Mouse (Mus musculus) intestine, embryonic 15.5 days (tissue): ENCODE measurements around the gene Shbg. TPM values are rescaled to one million over a fixed set of nuclear protein-coding genes. Genes with fewer than 3 reads are reported as not detected.
"Not testable (repeated sequence)": the region's sequence is repeated elsewhere in the genome, so short reads cannot be mapped to it uniquely, and the experiment has no call there.

Source experiments
- ATAC-seq: fragments of 200-750 bp; cut with Nextera tagmentation; 2 replicates; pipeline ENCODE4 v1.8.0; 2017; ENCODE audit warnings: moderate TSS enrichment, moderate library complexity
- H3K27ac ChIP-seq: fragments of 300-500 bp; sonication (generic); 2 replicates; pipeline ENCODE4 v1.5.1; 2015; ENCODE audit warnings: mild to moderate bottlenecking, inconsistent platforms
- H3K27me3 ChIP-seq: fragments of 300-500 bp; sonication (generic); replicated peaks from 2 replicates; pipeline ENCODE4 v1.6.1; 2015; ENCODE audit warnings: inconsistent platforms
- H3K36me3 ChIP-seq: fragments of 300-500 bp; sonication (generic); 2 replicates; pipeline ENCODE4 v1.6.1; 2015; ENCODE audit warnings: inconsistent platforms
- H3K4me1 ChIP-seq: fragments of 300-500 bp; sonication (generic); replicated peaks from 2 replicates; pipeline ENCODE4 v1.6.1; 2015; ENCODE audit warnings: inconsistent platforms
- H3K4me2 ChIP-seq: fragments of 300-500 bp; sonication (generic); replicated peaks from 2 replicates; pipeline ENCODE4 v1.6.1; 2015; ENCODE audit warnings: mild to moderate bottlenecking, inconsistent platforms
- H3K4me3 ChIP-seq: fragments of 300-500 bp; sonication (generic); replicated peaks from 2 replicates; pipeline ENCODE4 v1.5.1; 2015; ENCODE audit warnings: inconsistent platforms
- H3K9ac ChIP-seq: fragments of 300-500 bp; sonication (generic); 2 replicates; pipeline ENCODE4 v1.6.1; 2015; ENCODE audit warnings: inconsistent platforms
- H3K9me3 ChIP-seq: fragments of 300-500 bp; sonication (generic); 2 replicates; pipeline ENCODE4 v1.6.1; 2016; ENCODE audit warnings: inconsistent platforms
- WGBS: fragments of 180-500 bp; shearing (Covaris S2); methylation state at CpG from one replicate; pipeline ENCODE4 v1.1.7; 2015; 5-methylcytosine and 5-hydroxymethylcytosine counted together
- polyA plus RNA-seq: library from polyadenylated mRNA; unstranded; fragments of >200 nt; fragmentation: Nextera tagmentation; extraction: Ambion mirVana; gene quantifications from 2 replicates; pipeline ENCODE4 v1.2.1, GENCODE M21; 2015

Shbg gene
- polyA plus RNA-seq, 1 experiment from 2014 or later, result 0.43 TPM

DNA sequence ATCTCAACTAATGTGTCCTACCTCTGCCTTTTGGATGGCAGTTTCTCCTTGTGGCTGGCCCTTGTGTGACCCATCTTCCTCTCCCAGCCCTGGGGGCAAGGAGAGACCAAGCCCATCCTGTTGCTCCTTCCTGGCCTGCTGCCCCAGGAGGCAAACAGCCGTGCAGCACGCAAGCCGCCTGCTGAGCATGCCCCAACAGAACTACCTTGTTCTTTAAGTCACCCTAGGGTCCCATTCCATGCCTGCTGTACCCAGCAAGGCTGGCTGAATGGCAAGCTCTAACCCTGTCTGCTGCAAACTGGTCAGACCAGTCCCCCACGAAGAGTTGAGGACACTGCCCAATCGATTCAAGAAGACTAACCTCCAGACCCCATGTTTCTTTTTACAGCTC is 38.4 kb upstream of the Shbg start:
- peaks cover 12% of the 10 kb centered on the region for H3K4me1 ChIP-seq
- no peaks in the 10 kb centered on the region for H3K27me3 ChIP-seq
- no peak overlapping the region for H3K4me2 ChIP-seq
- H3K36me3 ChIP-seq, result peaks cover 37% of the 10 kb centered on the region
- H3K9ac ChIP-seq, result no peak overlapping the region
- H3K9me3 ChIP-seq, result no peaks in the 10 kb centered on the region
- ATAC-seq, result no peak
- WGBS, result 86% methylated on average over 5 of the region's 5 CpGs
- no peak overlapping the region for H3K4me3 ChIP-seq
- no peak overlapping the region for H3K27ac ChIP-seq

DNA sequence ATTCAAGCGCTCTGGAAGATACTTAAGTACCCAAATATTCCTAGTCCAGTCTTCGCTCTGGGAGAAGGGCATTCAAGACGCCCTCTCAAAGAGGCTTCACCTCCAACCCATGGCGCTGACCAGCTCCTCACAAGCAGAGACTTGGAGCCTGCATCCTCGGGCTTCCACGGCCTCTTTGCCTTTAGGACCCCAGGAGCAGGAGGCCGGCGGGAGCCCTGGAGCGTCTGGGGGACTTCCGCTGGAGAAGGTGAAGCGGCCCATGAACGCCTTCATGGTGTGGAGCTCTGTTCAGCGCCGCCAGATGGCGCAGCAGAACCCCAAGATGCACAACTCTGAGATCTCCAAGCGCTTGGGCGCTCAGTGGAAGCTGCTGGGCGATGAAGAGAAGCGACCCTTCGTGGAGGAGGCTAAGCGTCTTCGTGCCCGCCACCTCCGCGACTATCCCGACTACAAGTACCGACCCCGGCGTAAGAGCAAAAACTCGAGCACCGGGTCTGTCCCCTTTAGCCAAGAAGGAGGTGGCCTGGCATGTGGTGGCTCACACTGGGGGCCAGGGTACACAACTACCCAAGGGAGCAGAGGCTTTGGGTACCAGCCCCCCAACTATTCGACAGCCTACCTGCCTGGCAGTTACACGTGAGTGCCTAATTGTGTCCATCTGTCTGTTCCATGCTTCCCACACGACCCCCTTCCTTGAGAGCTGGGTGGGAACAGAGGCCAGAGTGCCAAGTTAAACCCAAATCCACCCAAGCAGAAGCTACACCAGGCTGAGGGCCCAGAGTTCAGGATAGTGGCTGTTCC is 37.8 kb upstream of the Shbg start, which contains the start of gene Sox15:
Gene Sox15 (plus strand): TSS at position 51 of the 801 bp plus-strand sequence.
- 0 out of 2 replicates have a peak within 1 kb of the TSS, but pooled peaks have one; percentile 13 for H3K9ac ChIP-seq
- H3K27me3 ChIP-seq, result no peaks in the 10 kb centered on the region
- H3K4me2 ChIP-seq, result peak within 1 kb of the TSS; percentile 22; the same call in 1 of the 2 replicates
- H3K27ac ChIP-seq, result peak within 1 kb of the TSS; percentile 51
- peaks cover 43% of the 10 kb centered on the region for H3K36me3 ChIP-seq
- ATAC-seq, result peak; percentile 82
- peak within 1 kb of the TSS; percentile 3; the same call in 1 of the 2 replicates for H3K4me3 ChIP-seq
- no peaks in the 10 kb centered on the region for H3K9me3 ChIP-seq
- peaks cover 12% of the 10 kb centered on the region for H3K4me1 ChIP-seq
- 27% methylated on average over 34 of the region's 34 CpGs for WGBS

DNA sequence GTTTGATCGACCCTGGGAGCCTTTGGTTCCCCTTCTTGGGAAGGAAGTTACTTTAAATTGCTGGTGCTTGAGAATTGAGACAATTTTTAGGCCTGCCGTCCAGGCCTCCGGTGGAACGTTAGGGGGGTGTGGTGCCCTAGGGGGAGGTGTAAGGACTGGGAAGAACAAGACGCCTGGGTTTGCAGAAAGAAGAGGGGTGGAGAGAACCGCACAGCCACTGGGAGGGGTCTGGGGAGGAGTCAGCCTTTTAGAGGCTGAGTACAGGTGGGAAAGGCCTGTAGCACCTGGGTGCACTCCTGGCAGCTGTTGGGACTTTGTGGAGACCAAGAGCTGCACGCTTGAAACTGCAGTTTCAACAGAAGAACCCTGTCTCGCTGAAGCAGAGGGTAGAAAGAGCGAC is 37.1 kb upstream of the Shbg start:
- no peak for ATAC-seq
- WGBS, result 39% methylated on average over 9 of the region's 9 CpGs
- H3K9ac ChIP-seq, result 0 out of 2 replicates have a peak overlapping the region, but pooled peaks have one; percentile 13
- peak overlapping the region; percentile 51 for H3K27ac ChIP-seq
- no peaks in the 10 kb centered on the region for H3K9me3 ChIP-seq
- H3K27me3 ChIP-seq, result no peaks in the 10 kb centered on the region
- H3K4me1 ChIP-seq, result peaks cover 12% of the 10 kb centered on the region
- H3K4me2 ChIP-seq, result no peak overlapping the region
- no peak overlapping the region for H3K4me3 ChIP-seq
- peaks cover 47% of the 10 kb centered on the region for H3K36me3 ChIP-seq

DNA sequence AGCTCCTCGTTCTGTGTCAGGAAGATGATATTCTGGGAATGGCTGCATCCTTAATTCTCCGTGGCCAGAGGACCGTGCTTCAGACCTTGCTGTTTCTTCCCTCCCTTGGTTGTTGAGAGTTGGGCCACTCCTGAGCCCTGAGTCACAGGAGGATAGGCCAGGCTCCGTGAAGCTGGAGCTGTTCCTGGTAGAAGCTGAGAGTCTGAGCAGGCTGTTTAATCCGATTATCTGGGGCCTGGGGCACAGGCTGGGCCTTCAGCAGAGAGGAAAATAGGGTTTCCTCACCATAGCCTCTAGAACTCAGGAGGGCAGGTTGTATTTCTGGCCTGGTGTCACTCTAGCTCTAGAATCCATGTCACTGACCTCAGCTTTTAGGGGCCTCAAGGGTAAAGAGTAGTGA is 35.7 kb upstream of the Shbg start:
- 71% methylated on average over 5 of the region's 5 CpGs for WGBS
- ATAC-seq, result no peak
- H3K27ac ChIP-seq, result no peak overlapping the region
- no peak overlapping the region for H3K9ac ChIP-seq
- peaks cover 12% of the 10 kb centered on the region for H3K4me1 ChIP-seq
- H3K4me3 ChIP-seq, result no peak overlapping the region
- peaks cover 53% of the 10 kb centered on the region for H3K36me3 ChIP-seq
- H3K27me3 ChIP-seq, result no peaks in the 10 kb centered on the region
- H3K4me2 ChIP-seq, result no peak overlapping the region
- H3K9me3 ChIP-seq, result no peaks in the 10 kb centered on the region

DNA sequence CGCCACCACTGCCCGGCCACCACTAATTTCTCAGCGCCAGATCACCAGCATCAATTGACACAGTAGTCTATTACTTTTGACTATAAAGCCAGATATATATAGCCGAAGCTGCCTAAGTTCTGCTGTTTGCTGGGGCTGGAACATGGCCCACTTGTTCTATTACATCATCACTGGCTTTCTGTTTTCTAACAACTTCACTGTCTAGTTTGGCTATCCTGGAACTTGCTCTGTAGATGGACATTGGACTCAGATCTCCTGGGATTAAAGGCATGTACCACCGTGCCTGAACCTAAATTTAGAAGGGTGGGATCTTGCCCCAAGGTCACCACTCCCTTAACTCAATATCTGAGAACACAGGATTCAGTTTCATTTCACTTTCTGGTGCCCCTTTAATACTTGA is 28.2 kb upstream of the Shbg start:
- Histone ChIP-seq H3K4me1 (no peaks in the 10 kb centered on the region), H3K36me3 (peaks cover 63% of the 10 kb centered on the region), H3K27me3 (no peaks in the 10 kb centered on the region), H3K4me2 (no peak overlapping the region), H3K4me3 (no peak overlapping the region), H3K9me3 (no peaks in the 10 kb centered on the region), H3K27ac (no peak overlapping the region), H3K9ac (no peak overlapping the region)
- no peak for ATAC-seq
- 86% methylated on average over 5 of the region's 5 CpGs for WGBS

DNA sequence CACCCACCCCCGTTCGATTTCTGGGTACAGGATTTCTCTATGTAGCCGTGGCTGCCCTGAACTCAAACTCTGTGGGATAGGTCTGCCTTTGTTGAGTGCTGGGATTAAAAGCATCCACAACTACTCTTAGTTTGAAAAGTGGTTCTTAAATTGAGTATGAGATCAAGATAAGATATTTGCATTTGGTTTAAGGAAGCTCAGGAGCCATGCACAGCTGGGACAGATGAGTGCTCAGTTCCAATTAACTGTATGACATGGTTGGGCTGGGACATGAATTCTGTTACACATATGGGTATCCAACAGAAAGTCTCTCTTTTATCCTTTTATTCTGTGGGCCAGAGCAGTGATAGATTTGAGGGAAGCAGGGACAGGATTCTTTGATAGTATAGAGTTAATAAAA is 17.8 kb upstream of the Shbg start:
- H3K4me2 ChIP-seq, result no peak overlapping the region; the same call in 1 of the 2 replicates
- H3K9ac ChIP-seq, result no peak overlapping the region
- H3K4me3 ChIP-seq, result no peak overlapping the region
- H3K9me3 ChIP-seq, result no peaks in the 10 kb centered on the region
- WGBS, result 72% methylated on average over 3 of the region's 3 CpGs
- no peak overlapping the region for H3K27ac ChIP-seq
- H3K27me3 ChIP-seq, result no peaks in the 10 kb centered on the region
- peaks cover 5% of the 10 kb centered on the region; the same call in 1 of the 2 replicates for H3K36me3 ChIP-seq
- no peak for ATAC-seq
- peaks cover 5% of the 10 kb centered on the region; the same call in 1 of the 2 replicates for H3K4me1 ChIP-seq

DNA sequence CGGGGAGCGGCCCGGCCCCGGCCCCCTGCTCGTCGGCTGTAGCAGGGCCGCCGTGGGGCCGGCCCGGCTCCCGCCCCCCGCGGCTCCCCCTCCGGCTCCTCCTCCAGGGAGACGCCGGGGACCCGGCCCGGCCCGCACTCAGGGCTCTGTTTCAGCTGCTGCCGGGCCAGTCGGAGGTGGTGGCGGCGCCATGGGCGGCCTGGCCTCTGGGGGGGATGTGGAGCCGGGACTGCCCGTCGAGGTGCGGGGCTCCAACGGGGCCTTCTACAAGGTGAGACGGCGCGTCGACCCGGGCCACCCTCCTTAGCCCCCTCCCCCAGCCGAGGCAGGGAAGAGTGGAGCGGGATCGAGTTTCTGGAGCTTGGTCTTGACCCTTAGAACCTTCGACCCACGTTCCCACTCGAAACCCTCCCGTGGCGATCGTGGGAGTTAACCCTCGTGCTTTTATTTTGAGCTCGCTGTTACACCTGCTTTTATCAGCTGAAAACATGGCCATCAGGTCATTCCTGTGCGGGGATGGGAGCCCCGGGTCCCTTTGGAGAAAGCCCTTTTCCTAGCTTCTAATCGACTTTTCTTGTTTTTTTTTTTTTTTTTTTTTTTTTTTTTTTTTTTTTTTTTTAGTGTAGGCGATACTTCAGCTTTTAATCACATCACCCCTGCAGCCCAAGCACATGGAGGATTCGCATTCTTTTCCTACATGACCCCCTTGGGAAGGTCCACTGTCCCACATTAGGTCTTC is 15.6 kb upstream of the Shbg start:
- peak overlapping the region; percentile 96 for H3K9ac ChIP-seq
- peaks cover 5% of the 10 kb centered on the region; the same call in 1 of the 2 replicates for H3K4me1 ChIP-seq
- ATAC-seq, result peak; percentile 80
- peak overlapping the region; percentile 97 for H3K27ac ChIP-seq
- no peaks in the 10 kb centered on the region for H3K27me3 ChIP-seq
- peak overlapping the region; percentile 97 for H3K4me3 ChIP-seq
- peak overlapping the region; percentile 60 for H3K4me2 ChIP-seq
- WGBS, result under 1% methylated on average over 41 of the region's 50 CpGs
- H3K9me3 ChIP-seq, result no peaks in the 10 kb centered on the region
- no peaks in the 10 kb centered on the region for H3K36me3 ChIP-seq

DNA sequence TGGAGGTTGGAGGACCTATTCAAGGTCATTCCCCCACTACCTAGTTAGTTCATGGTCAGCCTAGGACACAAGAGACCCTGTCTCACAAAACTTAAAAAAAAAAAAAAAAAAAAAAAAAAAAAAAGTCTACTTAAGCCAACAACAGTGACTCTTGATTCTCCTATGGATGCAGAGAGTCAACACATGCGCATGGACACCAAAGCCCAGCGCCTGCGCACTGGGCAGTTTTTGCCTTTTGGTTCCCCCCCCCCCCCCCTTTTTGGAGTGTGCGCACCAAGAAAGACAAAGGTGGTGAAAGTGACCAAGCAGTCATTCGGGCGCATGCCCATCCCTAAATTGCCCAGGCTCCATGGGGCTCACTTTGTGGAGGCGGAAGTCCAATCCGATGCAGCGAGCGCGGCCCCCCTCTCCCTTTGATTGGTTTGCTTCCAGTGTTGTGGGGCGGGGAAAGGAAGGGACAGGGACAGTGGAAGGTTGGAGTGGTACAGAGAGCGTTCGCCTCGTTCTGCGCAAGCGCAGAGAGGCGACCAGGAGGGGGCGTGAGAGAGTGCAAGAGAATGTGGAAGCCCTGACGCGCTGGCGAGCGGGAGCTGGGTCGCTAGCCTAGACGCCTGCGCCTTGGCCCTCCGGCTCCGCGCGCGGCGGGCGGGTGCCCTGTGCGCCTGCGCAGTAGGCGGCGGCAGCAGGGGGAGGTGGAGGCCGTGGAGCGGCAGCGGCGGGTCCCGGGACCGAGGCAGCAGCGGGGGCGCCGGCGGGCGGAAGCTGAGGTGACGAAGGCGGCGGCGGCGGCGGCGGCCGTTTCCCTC is 14.8 kb upstream of the Shbg start, which contains the start of gene Fxr2:
Gene Fxr2 (plus strand): TSS at position 707 of the 806 bp plus-strand sequence.
- peaks cover 5% of the 10 kb centered on the region; the same call in 1 of the 2 replicates for H3K4me1 ChIP-seq

DNA sequence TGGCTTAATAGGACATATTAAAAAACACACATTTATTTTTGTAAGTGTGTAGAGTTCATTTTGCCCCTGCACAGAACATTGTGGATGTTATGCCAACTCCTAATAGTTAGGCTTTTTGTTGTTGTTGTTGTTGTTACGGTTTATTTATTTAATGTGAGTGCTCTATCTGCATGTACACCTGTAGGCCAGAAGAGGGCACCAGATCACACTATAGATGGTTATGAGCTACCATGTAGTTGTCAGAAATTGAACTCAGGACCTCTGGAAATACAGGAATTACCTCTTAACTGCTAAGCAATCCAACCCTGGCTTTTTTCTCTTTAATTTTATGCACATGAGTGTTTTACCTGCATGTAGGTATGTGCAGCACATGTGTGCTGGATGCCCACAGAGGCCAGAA is 12.1 kb upstream of the Shbg start:
- ATAC-seq, result no peak
- H3K9ac ChIP-seq, result no peak overlapping the region
- 80% methylated on average over 1 of the region's 1 CpGs for WGBS
- H3K27me3 ChIP-seq, result no peaks in the 10 kb centered on the region
- no peak overlapping the region for H3K4me2 ChIP-seq
- H3K36me3 ChIP-seq, result no peaks in the 10 kb centered on the region
- no peak overlapping the region for H3K4me3 ChIP-seq
- H3K4me1 ChIP-seq, result peaks cover 4% of the 10 kb centered on the region; the same call in 1 of the 2 replicates
- H3K27ac ChIP-seq, result no peak overlapping the region
- H3K9me3 ChIP-seq, result no peaks in the 10 kb centered on the region

More for the DNA sequence above, 14.8 kb upstream of the Shbg start, which contains the start of gene Fxr2:
- Histone ChIP-seq H3K27ac (peak within 1 kb of the TSS; percentile 97), H3K4me2 (peak within 1 kb of the TSS; percentile 60), H3K36me3 (no peaks in the 10 kb centered on the region), H3K9me3 (no peaks in the 10 kb centered on the region), H3K27me3 (no peaks in the 10 kb centered on the region), H3K9ac (peak within 1 kb of the TSS; percentile 96), H3K4me3 (peak within 1 kb of the TSS; percentile 97)
- ATAC-seq, result peak; percentile 99
- WGBS, result under 1% methylated on average over 52 of the region's 56 CpGs

DNA sequence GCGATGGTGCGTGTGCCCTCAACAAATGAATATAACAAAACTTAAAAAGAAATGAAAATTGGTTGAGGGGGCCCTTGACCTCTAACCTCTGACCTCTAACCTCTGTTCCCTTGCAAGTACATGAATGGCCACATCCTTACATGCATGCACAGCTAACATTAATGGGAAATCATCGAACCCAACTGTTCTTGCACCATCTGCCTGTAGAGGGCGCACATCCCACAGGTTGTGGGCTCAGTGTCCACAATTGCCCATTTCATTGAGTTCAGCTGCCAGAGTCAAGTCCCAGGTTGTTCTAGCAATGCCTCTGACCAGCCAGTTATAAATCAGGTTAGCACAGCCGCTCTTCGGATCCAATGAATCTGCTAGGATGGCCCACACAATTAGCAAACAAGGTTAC is 10.6 kb upstream of the Shbg start:
- ATAC-seq, result no peak
- WGBS, result 36% methylated on average over 6 of the region's 6 CpGs
- H3K4me3 ChIP-seq, result no peak overlapping the region
- H3K9ac ChIP-seq, result no peak overlapping the region
- no peaks in the 10 kb centered on the region for H3K27me3 ChIP-seq
- no peaks in the 10 kb centered on the region for H3K9me3 ChIP-seq
- no peaks in the 10 kb centered on the region for H3K36me3 ChIP-seq
- H3K4me2 ChIP-seq, result no peak overlapping the region
- no peak overlapping the region for H3K27ac ChIP-seq
- H3K4me1 ChIP-seq, result no peaks in the 10 kb centered on the region

DNA sequence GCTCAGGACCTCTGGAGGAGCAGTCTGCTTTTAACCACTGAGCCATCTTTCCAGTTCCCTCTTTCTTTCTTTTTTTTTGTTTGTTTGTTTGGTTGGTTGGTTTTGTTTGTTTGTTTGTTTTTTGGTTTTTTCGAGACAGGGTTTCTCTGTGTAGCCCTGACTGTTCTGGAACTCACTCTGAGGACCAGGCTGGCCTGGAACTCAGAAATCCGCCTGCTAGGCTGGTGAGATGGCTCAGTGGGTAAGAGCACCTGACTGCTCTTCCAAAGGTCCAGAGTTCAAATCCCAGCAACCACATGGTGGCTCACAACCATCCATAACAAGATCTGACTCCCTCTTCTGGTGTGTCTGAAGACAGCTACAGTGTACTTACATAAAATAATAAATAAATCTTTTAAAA is 6.6 kb upstream of the Shbg start:
- H3K4me1 ChIP-seq, H3K9me3 ChIP-seq, H3K27me3 ChIP-seq, ATAC-seq, H3K36me3 ChIP-seq, H3K4me3 ChIP-seq, H3K27ac ChIP-seq, H3K9ac ChIP-seq, H3K4me2 ChIP-seq: not testable (repeated sequence)
- WGBS, result 90% methylated on average over 2 of the region's 2 CpGs

DNA sequence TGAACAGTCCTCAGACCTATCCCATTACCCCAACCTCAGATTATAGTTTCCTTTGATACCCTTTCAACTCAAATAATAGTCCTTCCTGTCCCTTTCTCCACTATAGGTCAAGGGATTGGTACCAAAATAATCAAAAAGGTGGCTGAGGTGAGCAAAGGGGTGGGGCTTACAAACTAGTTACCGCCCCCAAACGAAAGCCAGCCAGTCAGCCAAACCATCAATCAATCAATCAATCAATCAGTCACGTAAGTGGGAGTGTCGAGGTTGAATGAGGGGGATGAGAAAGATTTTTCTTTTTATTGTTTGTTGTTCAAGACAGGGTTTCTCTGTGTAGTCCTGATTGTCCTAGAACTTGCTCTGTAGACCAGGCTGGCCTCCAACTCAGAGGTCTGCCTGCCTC is 5.3 kb upstream of the Shbg start:
- Histone ChIP-seq H3K9ac (no peak overlapping the region), H3K27me3 (no peaks in the 10 kb centered on the region), H3K4me1 (peaks cover 10% of the 10 kb centered on the region; the same call in 1 of the 2 replicates), H3K4me2 (peak overlapping the region; percentile 81), H3K9me3 (no peaks in the 10 kb centered on the region), H3K27ac (no peak overlapping the region), H3K4me3 (no peak overlapping the region), H3K36me3 (no peaks in the 10 kb centered on the region)
- 78% methylated on average over 4 of the region's 4 CpGs for WGBS
- ATAC-seq, result no peak
